Comparison of ENCODE assay signal across 8 mouse cellular contexts in genomic region chr12:70147986-70148630, GRCm38 (mm10). TPM values are rescaled to one million over a fixed set of nuclear protein-coding genes. Genes with fewer than 3 reads are reported as not detected.
DNase-seq lines count a peak whose midpoint lies in the region; ATAC-seq and TF ChIP-seq lines count a peak whose summit lies in the region.

No protein-coding gene starts in this region.

- no peaks in the 10 kb centered on the region for H3K9me3 ChIP-seq in heart, postnatal 0 days (replicated peaks; ENCODE audit: control insufficient read depth, low read length)
- H3K9me3 ChIP-seq in liver, embryonic 15.5 days (replicated peaks) = no peaks in the 10 kb centered on the region
- H3K9me3 ChIP-seq in stomach, embryonic 16.5 days (replicated peaks; ENCODE audit: control insufficient read depth, low read length) = no peaks in the 10 kb centered on the region

- H3K27ac ChIP-seq in cerebellum, adult 2 months (ENCODE audit: insufficient read depth, low read length) = no peak overlapping the region
- 0 out of 2 replicates have a peak overlapping the region, but pooled peaks have one; percentile 26 for H3K27ac ChIP-seq in heart, postnatal 0 days (ENCODE audit: low read depth)
- H3K27ac ChIP-seq in liver, embryonic 15.5 days (replicated peaks) = no peak overlapping the region
- H3K27ac ChIP-seq in stomach, embryonic 16.5 days (ENCODE audit: low read length) = peak overlapping the region; percentile 75

- no peak for DNase-seq in cerebellum, adult 2 months
- no peak for DNase-seq in cerebellum, postnatal 10 days
- peak; percentile 76 for DNase-seq in brain, embryonic 14.5 days (ENCODE audit: low read depth)
- DNase-seq in heart, postnatal 0 days (ENCODE audit: low spot score) = no peak
- no peak for DNase-seq in cerebellum, adult 8-10 months
- no peak for DNase-seq in ovary, postnatal 14 days (ENCODE audit: low spot score)

- peak overlapping the region; percentile 58 for H3K4me2 ChIP-seq in heart, postnatal 0 days (ENCODE audit: low read depth, low read length)
- peak overlapping the region; percentile 54 for H3K4me2 ChIP-seq in liver, embryonic 15.5 days
- H3K4me2 ChIP-seq in stomach, embryonic 16.5 days (ENCODE audit: low read depth, low read length) = peak overlapping the region; percentile 59

- no peak for ATAC-seq in heart, postnatal 0 days (ENCODE audit: insufficient read depth, low read depth)
- no peak for ATAC-seq in liver, embryonic 15.5 days (ENCODE audit: insufficient read depth)
- peak; percentile 31; the same call in 1 of the 2 replicates for ATAC-seq in stomach, embryonic 16.5 days (ENCODE audit: insufficient read depth, low FRiP score)

- no peak for TF ChIP-seq POLR2A in cerebellum, adult 2 months (IDR thresholded peaks at IDR 0.05; ENCODE audit: borderline replicate concordance, insufficient read depth, low read length)
- TF ChIP-seq POLR2A in brain, embryonic 14.5 days (IDR thresholded peaks at IDR 0.05; ENCODE audit: borderline replicate concordance, extremely low read depth, insufficient read depth, insufficient read length, poor library complexity, severe bottlenecking) = no peak

- peak overlapping the region; percentile 37; the same call in 1 of the 2 replicates for H3K9ac ChIP-seq in heart, postnatal 0 days (replicated peaks; ENCODE audit: low read depth, low read length)
- H3K9ac ChIP-seq in liver, embryonic 15.5 days = no peak overlapping the region
- H3K9ac ChIP-seq in stomach, embryonic 16.5 days (ENCODE audit: low read length) = peak overlapping the region; percentile 68

- no peak for TF ChIP-seq CTCF in cerebellum, adult 2 months (IDR thresholded peaks at IDR 0.05; ENCODE audit: borderline replicate concordance, insufficient read depth, low read depth, low read length)
- no peak for TF ChIP-seq CTCF in brain, embryonic 14.5 days (IDR thresholded peaks at IDR 0.05; ENCODE audit: borderline replicate concordance, extremely low read depth, insufficient read depth, insufficient read length)
- TF ChIP-seq CTCF in heart, postnatal 0 days (IDR thresholded peaks at IDR 0.05; ENCODE audit: low read depth) = no peak

- no peaks in the 10 kb centered on the region for H3K36me3 ChIP-seq in heart, postnatal 0 days (replicated peaks; ENCODE audit: control insufficient read depth, insufficient read depth, low read length)
- H3K36me3 ChIP-seq in liver, embryonic 15.5 days (replicated peaks) = no peaks in the 10 kb centered on the region
- no peaks in the 10 kb centered on the region for H3K36me3 ChIP-seq in stomach, embryonic 16.5 days (ENCODE audit: control insufficient read depth, insufficient read depth, low read length)

- H3K4me1 ChIP-seq in cerebellum, adult 2 months (ENCODE audit: control insufficient read depth, insufficient read depth, low read length) = no peaks in the 10 kb centered on the region
- peaks cover 10% of the 10 kb centered on the region for H3K4me1 ChIP-seq in heart, postnatal 0 days (ENCODE audit: control insufficient read depth, insufficient read depth)
- peaks cover 9% of the 10 kb centered on the region; the same call in 1 of the 2 replicates for H3K4me1 ChIP-seq in liver, embryonic 15.5 days (replicated peaks)
- peaks cover 15% of the 10 kb centered on the region; the same call in 1 of the 2 replicates for H3K4me1 ChIP-seq in stomach, embryonic 16.5 days (ENCODE audit: control insufficient read depth, insufficient read depth, low read length)

- H3K27me3 ChIP-seq in cerebellum, adult 2 months (ENCODE audit: control insufficient read depth, insufficient read depth, low read length) = no peaks in the 10 kb centered on the region
- H3K27me3 ChIP-seq in heart, postnatal 0 days (ENCODE audit: control insufficient read depth, insufficient read depth, low read length) = no peaks in the 10 kb centered on the region
- H3K27me3 ChIP-seq in liver, embryonic 15.5 days = no peaks in the 10 kb centered on the region
- H3K27me3 ChIP-seq in stomach, embryonic 16.5 days (ENCODE audit: control insufficient read depth, insufficient read depth, low read length) = no peaks in the 10 kb centered on the region

- no peak for TF ChIP-seq EP300 in heart, postnatal 0 days (IDR thresholded peaks at IDR 0.05; ENCODE audit: low read depth)

- peak overlapping the region; percentile 31 for H3K4me3 ChIP-seq in cerebellum, adult 2 months (replicated peaks; ENCODE audit: insufficient read depth, low read depth, low read length)
- H3K4me3 ChIP-seq in heart, postnatal 0 days (ENCODE audit: low read depth, low read length) = peak overlapping the region; percentile 35
- peak overlapping the region; percentile 30 for H3K4me3 ChIP-seq in liver, embryonic 15.5 days (replicated peaks)
- H3K4me3 ChIP-seq in stomach, embryonic 16.5 days (replicated peaks; ENCODE audit: low read length) = peak overlapping the region; percentile 41

- WGBS in cerebellum, adult 2 months = 21% methylated on average over 13 of the region's 13 CpGs
- WGBS in heart, postnatal 0 days = 8% methylated on average over 13 of the region's 13 CpGs
- WGBS in liver, embryonic 15.5 days (ENCODE audit: insufficient replicate concordance) = 6% methylated on average over 13 of the region's 13 CpGs
- WGBS in stomach, embryonic 16.5 days = 5% methylated on average over 13 of the region's 13 CpGs

RNA-seq across cellular contexts. Expression of gene Abhd12b, which starts 5.8 kb away (rescaled TPM):
- polyA plus RNA-seq in cerebellum, adult 2 months (2012; rRNA removed) = not detected in 2 replicates
- 0.18 and 0.34 TPM in 2 replicates for polyA plus RNA-seq in brain, embryonic 14.5 days (2012; rRNA removed)
- not detected in 2 replicates for total RNA-seq in heart, postnatal 0 days (2014; rRNA removed; ENCODE audit: low replicate concordance)
- polyA plus RNA-seq in heart, postnatal 0 days (2015; fragmentation: Nextera tagmentation; extraction: Ambion mirVana) = not detected in 2 replicates
- polyA plus RNA-seq in liver, embryonic 15.5 days (2015; fragmentation: Nextera tagmentation; extraction: Ambion mirVana) = not detected in 2 replicates
- polyA plus RNA-seq in stomach, embryonic 16.5 days (2015; fragmentation: Nextera tagmentation; extraction: Ambion mirVana) = 0.14 TPM in 1 of 2 replicates, not detected in the other

RNA-seq across cellular contexts. Expression of gene Nin, which starts 34.6 kb away (rescaled TPM):
- polyA plus RNA-seq in cerebellum, adult 2 months (2012; rRNA removed) = 7.2 and 7.4 TPM in 2 replicates
- 23.8 and 29.7 TPM in 2 replicates for polyA plus RNA-seq in brain, embryonic 14.5 days (2012; rRNA removed)
- 9.8 and 15.3 TPM in 2 replicates for total RNA-seq in heart, postnatal 0 days (2014; rRNA removed; ENCODE audit: low replicate concordance)
- polyA plus RNA-seq in heart, postnatal 0 days (2015; fragmentation: Nextera tagmentation; extraction: Ambion mirVana) = 4.3 and 5.1 TPM in 2 replicates
- polyA plus RNA-seq in liver, embryonic 15.5 days (2015; fragmentation: Nextera tagmentation; extraction: Ambion mirVana) = 3.0 and 3.2 TPM in 2 replicates
- polyA plus RNA-seq in stomach, embryonic 16.5 days (2015; fragmentation: Nextera tagmentation; extraction: Ambion mirVana) = 10.0 and 10.7 TPM in 2 replicates

Comparison
In these comparisons a context has a peak if more than half of its experiments do, and no peak if none do; other contexts are left out.
1. H3K27ac ChIP-seq: peak in heart, postnatal 0 days (single experiment) and stomach, embryonic 16.5 days (single experiment); none in cerebellum, adult 2 months (single experiment) and liver, embryonic 15.5 days (single experiment).
2. Peak in every context shown above with its lines, with median percentiles within 50 percentile points of each other: H3K4me3 ChIP-seq and H3K4me2 ChIP-seq.